Mouse (Mus musculus) left cerebral cortex, adult 18-20 months (tissue): ENCODE results near the gene Caprin1. TPM values are rescaled to one million over a fixed set of nuclear protein-coding genes. Genes with fewer than 3 reads are reported as not detected.

Experiments used
- DNase-seq, 2 experiments: peaks; one replicate each; pipeline ENCODE4 v3.0.0; 2021 to 2022; ENCODE audit warnings: low spot score in 2 of 2, mixed read lengths in 1 of 2
- total RNA-seq, 2 experiments: library from RNA; stranded (reverse); gene quantifications; 2 replicates each; pipeline ENCODE4 v1.2.3; 2021

Gene Caprin1
- total RNA-seq, 2 experiments from 2014 or later, result 288 to 316 TPM

- no peak for DNase-seq
These were observed 5.0 kb upstream of the Caprin1 start for GRCm38 (mm10) chr2:103802422-103802821.

GRCm38 (mm10) chr2:103796861-103797466 is 485 bp downstream of the Caprin1 start:
- DNase-seq, result peak; percentile 75 to 82

DNA sequence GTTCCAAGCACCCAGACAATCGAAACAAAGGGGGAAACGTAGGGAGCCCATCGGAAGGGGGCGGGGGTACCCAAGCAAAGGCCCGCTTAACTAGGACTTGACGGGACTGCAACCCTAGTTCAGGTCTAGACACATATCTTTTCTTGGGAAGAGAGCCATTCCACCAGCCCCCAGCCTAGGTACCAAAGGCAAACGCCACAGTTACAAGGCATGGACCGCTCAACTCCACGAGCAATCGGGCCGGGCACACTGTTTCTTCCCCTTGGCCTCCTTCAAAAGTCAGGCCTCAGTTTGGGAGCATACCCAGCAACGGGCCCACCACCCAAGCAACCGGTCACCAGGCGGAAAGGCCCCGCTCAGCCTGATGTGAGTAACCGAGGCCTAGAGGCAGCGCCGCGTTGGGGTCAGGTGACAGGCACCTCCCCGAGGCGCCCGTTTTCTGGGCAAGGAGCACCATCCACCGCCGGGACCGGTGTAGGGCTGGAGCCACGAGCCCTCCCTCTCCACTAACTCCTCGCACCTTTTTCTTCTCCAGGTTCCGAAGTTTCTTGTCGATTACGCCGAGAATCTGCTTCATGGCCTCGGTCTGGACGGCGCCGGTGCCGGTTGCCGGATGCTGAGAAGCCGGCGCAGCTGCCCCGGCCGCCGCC is 1.1 kb downstream of the Caprin1 start:
- DNase-seq, result peak; percentile 43 to 47

GRCm38 (mm10) chr2:103795843-103796210 is 1.6 kb downstream of the Caprin1 start:
- peak; percentile 41 to 62 for DNase-seq

DNA sequence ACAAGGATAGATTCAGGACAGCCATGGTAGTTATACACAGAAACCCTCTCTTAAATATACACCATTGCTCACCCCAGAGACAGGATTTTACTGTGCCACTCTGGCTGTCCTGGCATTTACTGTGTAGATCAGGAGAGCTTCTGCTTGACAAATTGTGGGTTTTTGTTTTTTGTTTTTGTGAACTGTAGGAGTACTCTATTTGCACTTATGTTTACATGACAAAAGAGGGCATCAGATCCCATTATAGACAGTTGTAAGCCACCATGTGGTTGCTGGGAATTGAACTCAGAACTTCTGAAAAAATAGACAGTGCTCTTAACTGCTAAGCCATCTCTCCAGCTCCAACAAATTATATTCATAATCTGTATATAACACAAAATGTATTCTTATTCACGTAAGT is 5.4 kb downstream of the Caprin1 start:
- no peak for DNase-seq

DNA sequence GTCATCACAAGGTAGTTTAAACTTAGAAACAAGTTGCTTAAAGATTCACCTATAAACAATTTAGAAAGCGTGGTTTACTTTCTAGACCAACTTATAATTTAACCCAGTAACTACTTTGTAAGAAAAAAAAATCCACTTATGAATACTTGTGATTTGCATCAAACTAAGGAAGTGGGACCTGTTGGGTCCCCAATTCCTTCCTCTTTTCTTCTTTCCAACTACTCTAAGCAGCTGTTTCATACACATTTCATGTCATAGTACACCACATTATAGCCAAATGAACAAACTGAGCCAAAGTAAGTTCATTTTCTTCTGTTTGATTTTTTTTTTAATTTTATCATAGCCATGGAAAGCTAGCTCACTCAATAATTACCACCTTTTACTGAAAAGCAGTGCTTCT is 11.7 kb downstream of the Caprin1 start:
- no peak for DNase-seq

DNA sequence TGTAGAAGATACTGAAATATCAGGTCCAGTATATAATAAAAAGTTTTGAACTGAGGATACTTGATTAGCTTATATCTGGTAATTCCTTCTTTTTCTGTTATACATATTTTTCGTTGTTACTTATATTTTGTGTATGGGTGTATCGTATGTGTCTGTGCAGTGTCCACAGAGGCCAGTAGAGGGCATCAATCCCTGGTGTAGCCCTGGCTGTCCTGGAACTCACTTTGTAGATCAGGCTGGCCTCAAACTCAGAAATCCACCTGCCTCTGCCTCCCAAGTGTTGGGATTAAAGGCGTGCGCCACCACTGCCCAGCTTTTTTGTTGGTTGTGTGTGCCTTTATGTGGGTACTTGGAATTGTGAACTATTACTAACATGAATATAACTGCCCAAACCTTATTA is 12.8 kb downstream of the Caprin1 start:
- DNase-seq, result peak in 1 of 2 experiments; percentile 9

DNA sequence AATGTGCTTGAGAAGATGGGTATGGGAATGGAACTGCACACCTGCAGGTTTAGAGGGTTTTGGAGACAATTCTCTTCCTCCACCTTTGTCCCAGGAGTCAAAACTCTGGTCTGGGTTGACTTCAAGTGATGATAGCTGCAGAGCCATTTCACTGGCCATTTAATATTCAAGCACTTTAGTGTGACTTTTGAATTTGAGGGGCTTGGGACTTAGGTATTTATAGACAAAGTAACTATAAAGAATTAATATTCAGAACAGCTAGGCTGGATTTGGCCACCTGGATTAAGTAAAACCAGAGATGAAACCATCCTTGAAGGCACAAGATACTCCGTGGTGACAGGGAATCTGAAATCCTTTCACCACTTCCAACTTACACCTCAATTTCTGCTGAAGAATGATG is 35.0 kb downstream of the Caprin1 start:
- DNase-seq, result no peak

DNA sequence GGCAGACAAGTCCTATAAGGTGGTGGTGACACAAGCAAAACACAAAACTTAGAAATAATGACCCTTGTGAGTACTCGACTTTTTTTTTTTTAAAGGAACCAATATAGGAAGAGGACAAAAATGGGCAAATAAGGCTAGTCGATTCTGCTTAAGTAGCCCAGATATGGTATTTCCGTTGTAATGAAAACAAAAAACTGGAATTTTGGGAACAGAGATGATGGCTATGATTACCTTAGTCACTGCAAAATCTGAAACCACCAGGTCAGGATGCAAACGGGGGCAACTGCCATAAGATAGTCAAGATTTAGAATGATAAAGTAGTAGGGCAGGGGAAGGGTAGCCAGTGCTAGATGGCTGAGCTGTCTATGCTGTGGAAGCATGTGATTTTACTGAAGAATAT is 35.5 kb downstream of the Caprin1 start:
- DNase-seq, result no peak

GRCm38 (mm10) chr2:103760906-103761716 is 36.3 kb downstream of the Caprin1 start, which contains the start of gene Nat10:
TSS of gene Nat10 (minus strand) at chr2:103761270.
- DNase-seq, result peak; percentile 98 to 99

DNA sequence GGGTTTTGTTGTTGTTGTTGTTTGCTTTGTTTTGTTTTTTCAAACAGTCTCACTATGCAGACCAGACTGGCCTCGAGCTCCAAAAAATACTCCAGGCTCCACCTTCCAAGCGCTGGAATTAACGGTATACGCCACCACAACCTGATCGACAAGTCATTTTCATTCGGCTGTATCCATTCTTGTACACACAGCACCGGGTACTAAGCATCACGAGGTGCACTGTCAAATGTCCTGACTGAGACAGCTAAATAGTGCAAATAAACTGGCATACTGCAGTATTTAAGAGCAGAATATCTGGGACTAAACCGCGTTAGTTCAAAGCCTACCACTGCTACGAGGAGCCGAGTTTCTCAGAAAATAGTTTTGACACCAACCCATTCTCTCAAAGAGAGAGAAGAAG is 37.0 kb downstream of the Caprin1 start:
- DNase-seq, result no peak

DNA sequence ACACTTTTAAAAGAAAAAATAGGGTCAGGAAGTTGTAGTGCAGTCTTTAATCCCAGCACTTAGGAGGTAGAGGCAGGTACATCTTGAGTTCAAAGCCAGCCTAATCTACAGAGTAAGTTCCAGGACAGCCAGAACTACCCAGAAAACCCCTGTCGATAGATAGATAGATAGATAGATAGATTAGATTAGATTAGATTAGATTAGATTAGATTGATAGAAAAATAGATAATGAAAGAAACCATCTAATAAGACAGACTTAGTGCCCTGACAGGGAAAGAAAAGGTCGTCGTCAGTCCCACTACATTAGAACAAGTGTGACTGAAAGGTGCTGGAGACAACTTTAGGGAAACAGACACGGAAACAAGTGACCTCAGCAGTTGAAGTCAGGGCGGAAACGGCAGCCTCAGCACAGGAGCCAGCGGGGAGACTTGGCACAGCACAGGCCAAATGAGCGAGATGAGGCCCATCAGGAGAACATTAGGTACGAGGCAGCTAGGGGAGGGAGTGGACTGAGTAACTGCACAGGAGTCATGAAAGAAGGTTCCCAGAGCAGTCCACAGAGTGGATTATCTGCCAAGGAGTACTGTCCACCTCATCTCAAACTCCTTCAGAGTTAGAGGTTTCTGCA is 41.9 kb downstream of the Caprin1 start:
- no peak for DNase-seq

GRCm38 (mm10) chr2:103754614-103755013 is 42.8 kb downstream of the Caprin1 start:
- no peak for DNase-seq

DNA sequence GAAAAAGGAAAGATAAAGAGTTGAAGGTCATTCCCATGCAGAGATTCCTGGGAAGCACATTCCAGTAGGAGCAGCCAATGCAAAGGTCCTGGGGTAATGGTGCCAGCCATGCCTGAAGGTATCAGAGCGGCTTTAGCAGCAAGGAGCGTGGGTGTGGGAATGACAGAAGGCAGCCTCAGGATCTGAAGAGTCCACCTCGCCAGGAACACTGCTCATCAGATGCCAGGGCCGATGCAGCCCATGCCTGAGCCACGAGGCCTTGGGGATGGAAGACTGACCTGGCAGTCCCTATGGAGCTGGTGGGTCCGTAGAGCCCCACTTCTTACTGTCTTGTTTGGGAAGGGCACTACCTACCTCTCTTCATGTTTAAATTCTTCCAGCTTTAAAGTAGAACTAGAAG is 45.7 kb downstream of the Caprin1 start:
- DNase-seq, result no peak

DNA sequence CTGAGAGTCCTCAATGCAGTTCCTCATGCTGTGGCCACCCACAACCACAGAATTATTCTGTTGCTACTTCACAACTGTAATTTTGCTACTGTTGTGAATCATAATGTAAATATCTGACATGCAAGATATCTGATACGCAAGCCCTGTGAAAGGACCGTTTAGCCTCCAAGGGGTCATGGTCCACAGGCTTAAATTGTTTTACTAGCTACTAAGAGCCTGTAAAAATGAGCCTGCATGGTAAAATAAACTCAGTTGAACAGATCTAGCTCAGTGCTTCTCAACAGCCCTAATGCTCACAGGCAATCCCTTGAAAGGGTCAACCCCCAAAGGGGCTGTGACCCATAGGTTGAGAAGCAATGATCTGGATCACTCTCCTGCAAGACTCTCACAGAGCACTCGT is 48.4 kb downstream of the Caprin1 start:
- DNase-seq, result no peak

- no peak for DNase-seq
These were observed 49.6 kb downstream of the Caprin1 start for GRCm38 (mm10) chr2:103747891-103748290.

- DNase-seq, result no peak
These were observed 50.7 kb downstream of the Caprin1 start for GRCm38 (mm10) chr2:103746761-103747160.

DNA sequence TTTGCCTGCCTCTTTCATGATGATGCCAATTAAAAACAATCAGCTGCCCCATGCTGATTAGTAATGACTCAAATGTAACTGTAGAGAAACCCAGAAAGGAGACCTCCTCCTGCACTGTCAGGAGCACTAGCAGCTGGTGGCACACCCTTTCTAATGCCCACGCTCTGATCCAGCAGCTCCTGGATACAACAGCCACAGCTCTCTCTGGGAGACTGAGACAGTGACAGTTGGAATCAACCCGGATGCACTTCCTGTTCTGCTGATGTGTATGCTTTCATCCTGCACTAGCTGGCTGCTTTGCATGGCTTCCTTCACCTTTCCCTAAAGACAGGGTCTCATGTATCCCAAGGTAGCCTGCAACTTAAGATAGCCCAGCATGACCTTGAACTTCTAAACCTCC is 51.4 kb downstream of the Caprin1 start:
- DNase-seq, result no peak

DNA sequence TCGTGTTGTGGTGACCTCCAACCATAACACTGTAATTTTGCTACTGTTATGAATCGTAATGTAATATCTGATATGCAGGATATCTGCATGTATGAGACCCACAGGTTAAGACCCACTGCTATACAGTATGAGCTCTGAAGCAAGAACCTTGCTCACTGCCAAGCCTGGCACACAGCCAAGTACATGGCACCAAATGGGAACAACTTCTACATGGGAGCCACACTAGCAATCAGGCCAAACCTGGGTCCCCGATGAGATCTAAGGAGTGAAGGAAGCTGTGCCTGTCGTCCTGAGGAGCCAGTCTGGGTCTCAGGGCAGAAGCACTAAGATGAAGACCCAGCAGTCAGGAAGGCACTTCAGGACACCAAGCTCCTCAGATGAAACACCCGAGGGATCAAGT is 52.0 kb downstream of the Caprin1 start:
- DNase-seq, result no peak

GRCm38 (mm10) chr2:103743988-103744387 is 53.5 kb downstream of the Caprin1 start:
- peak; percentile 61 to 66 for DNase-seq

DNA sequence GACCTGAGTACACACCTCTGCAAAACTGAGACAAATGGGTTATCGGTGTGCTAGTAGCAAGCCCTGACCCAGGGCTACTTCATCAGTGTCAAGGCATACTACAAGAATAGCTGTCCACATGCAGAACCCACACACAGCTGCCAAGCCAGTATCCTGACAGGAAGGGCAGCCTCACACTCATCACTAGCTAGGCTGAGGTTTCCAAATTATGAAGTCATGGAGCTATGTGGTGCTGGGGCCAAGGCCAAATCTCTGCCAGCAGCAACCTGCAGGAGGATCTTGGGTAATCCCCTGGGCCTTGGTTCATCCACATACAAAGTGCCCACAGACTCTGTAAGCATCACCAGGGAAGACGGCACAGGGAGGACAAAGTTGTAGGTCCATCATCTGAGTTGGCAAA is 53.9 kb downstream of the Caprin1 start:
- DNase-seq, result no peak

GRCm38 (mm10) chr2:103742821-103743220 is 54.6 kb downstream of the Caprin1 start:
- DNase-seq, result no peak
